In the genomic region with DNA sequence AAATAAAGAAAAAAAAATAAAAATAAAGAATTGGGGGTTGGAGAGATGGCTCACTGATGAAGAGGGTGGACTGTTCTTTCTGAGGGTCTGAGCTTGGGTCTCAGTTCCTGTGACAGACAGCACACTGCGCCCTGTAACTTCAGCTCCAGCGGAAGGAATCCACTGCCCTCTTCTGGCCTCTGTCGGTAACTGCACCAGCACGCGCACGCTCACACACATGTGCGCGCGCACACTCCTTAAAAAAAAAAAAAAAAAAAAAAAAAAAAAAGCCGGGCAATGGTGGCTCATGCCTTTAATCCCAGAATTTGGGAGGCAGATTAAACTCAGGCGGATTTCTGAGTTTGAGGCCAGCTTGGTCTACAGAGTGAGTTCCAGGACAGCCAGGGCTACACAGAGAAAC, we compare ENCODE assay signal across 10 mouse cellular contexts. TPM values are rescaled to one million over a fixed set of nuclear protein-coding genes. Genes with fewer than 3 reads are reported as not detected.
DNase-seq lines count a peak whose midpoint lies in the region; ATAC-seq and TF ChIP-seq lines count a peak whose summit lies in the region.
"Had no signal": no experiment of that assay in that cellular context is flagged by ENCODE, and none has a peak within 500 bp of the region (broad histone marks: within the 10 kb centered on the region; RNA-seq: fewer than 3 reads in every experiment).

No protein-coding gene starts in this region.

- intact Hi-C loops in left cerebral cortex, postnatal 25 days (cut with DNase I) = no loop called here

- no peak overlapping the region for H3K4me2 ChIP-seq in heart, postnatal 0 days (ENCODE audit: low read depth, low read length)

- H3K9me3 ChIP-seq in heart, postnatal 0 days (replicated peaks; ENCODE audit: control insufficient read depth, low read length) = 0 out of 2 replicates have a peak, but pooled peaks cover 4% of the 10 kb centered on the region
- H3K9me3 ChIP-seq in embryonic facial prominence, embryonic 10.5 days = no peaks in the 10 kb centered on the region

- ATAC-seq in heart, postnatal 0 days (ENCODE audit: insufficient read depth, low read depth) = no peak

- TF ChIP-seq CTCF in heart, postnatal 0 days (IDR thresholded peaks at IDR 0.05; ENCODE audit: low read depth) = peak; percentile 22; the same call in 1 of the 2 replicates
- TF ChIP-seq CTCF in testis, adult 2 months (IDR thresholded peaks at IDR 0.05; ENCODE audit: control insufficient read depth, insufficient read depth, insufficient replicate concordance, low read depth, low read length) = peak; percentile 89

- H3K9ac ChIP-seq in heart, postnatal 0 days (replicated peaks; ENCODE audit: low read depth, low read length) = no peak overlapping the region

- peak; percentile 51; the same call in 1 of the 2 replicates for TF ChIP-seq POLR2A in testis, adult 2 months (IDR thresholded peaks at IDR 0.05; ENCODE audit: control insufficient read depth, low read depth, low read length)

- 49% methylated on average over 11 of the region's 11 CpGs for WGBS in heart, postnatal 0 days
- 38% methylated on average over 11 of the region's 11 CpGs for WGBS in embryonic facial prominence, embryonic 10.5 days

- no peak for TF ChIP-seq EP300 in heart, postnatal 0 days (IDR thresholded peaks at IDR 0.05; ENCODE audit: low read depth)

- no peak for DNase-seq in heart, postnatal 0 days (ENCODE audit: low spot score)
- no peak for DNase-seq in heart, adult 8-10 months (ENCODE audit: low spot score)
- DNase-seq in right cerebral cortex, postnatal 4 days = peak; percentile 22
- DNase-seq in right cerebral cortex, postnatal 10 days (ENCODE audit: low spot score in 2 of 2) = no peak
- DNase-seq in embryonic facial prominence, embryonic 10.5 days (ENCODE audit: low spot score) = peak; percentile 57
- DNase-seq in neural tube, embryonic 10.5 days (ENCODE audit: extremely low spot score, low spot score) = no peak
- DNase-seq in left cerebral cortex, postnatal 25 days (ENCODE audit: low spot score in 2 of 2) = no peak
- DNase-seq: heart, adult 11 months; lung, postnatal 10 days had no signal

- no peaks in the 10 kb centered on the region for H3K27me3 ChIP-seq in heart, postnatal 0 days (ENCODE audit: control insufficient read depth, insufficient read depth, low read length)
- H3K27me3 ChIP-seq in embryonic facial prominence, embryonic 10.5 days (replicated peaks; ENCODE audit: low read depth, poor library complexity, severe bottlenecking) = no peaks in the 10 kb centered on the region
- H3K27me3 ChIP-seq in testis, adult 2 months (ENCODE audit: control insufficient read depth, insufficient read depth, low read length) = no peaks in the 10 kb centered on the region

- H3K27ac ChIP-seq in heart, postnatal 0 days (ENCODE audit: low read depth) = no peak overlapping the region
- no peak overlapping the region for H3K27ac ChIP-seq in embryonic facial prominence, embryonic 10.5 days (replicated peaks)
- H3K27ac ChIP-seq in testis, adult 2 months (ENCODE audit: control insufficient read depth, insufficient read depth, low read depth, low read length) = no peak overlapping the region

- no peak overlapping the region for H3K4me3 ChIP-seq in heart, postnatal 0 days (ENCODE audit: low read depth, low read length)
- no peak overlapping the region for H3K4me3 ChIP-seq in embryonic facial prominence, embryonic 10.5 days
- H3K4me3 ChIP-seq in testis, adult 2 months (ENCODE audit: control insufficient read depth, low read depth, low read length) = peak overlapping the region; percentile 84

- H3K4me1 ChIP-seq in heart, postnatal 0 days (ENCODE audit: control insufficient read depth, insufficient read depth) = no peaks in the 10 kb centered on the region
- peaks cover 7% of the 10 kb centered on the region; the same call in 1 of the 2 replicates for H3K4me1 ChIP-seq in embryonic facial prominence, embryonic 10.5 days
- peaks cover 7% of the 10 kb centered on the region for H3K4me1 ChIP-seq in testis, adult 2 months (ENCODE audit: control insufficient read depth, insufficient read depth, low read length)

- H3K36me3 ChIP-seq in heart, postnatal 0 days (replicated peaks; ENCODE audit: control insufficient read depth, insufficient read depth, low read length) = no peaks in the 10 kb centered on the region
- no peaks in the 10 kb centered on the region for H3K36me3 ChIP-seq in embryonic facial prominence, embryonic 10.5 days (replicated peaks)
- H3K36me3 ChIP-seq in testis, adult 2 months (ENCODE audit: control insufficient read depth, insufficient read depth, low read length) = no peaks in the 10 kb centered on the region

RNA-seq across cellular contexts. Expression of a gene that starts 24.4 kb away (rescaled TPM):
- 15.4 and 19.9 TPM in 2 replicates for total RNA-seq in heart, postnatal 0 days (2014; rRNA removed; ENCODE audit: low replicate concordance)
- 10.0 and 10.9 TPM in 2 replicates for polyA plus RNA-seq in heart, postnatal 0 days (2015; fragmentation: Nextera tagmentation; extraction: Ambion mirVana)
- 1 to 10 TPM; 6.4 to 8.6 (median 7.9) TPM for total RNA-seq in heart, adult 8-10 months (2022)
- polyA plus RNA-seq in embryonic facial prominence, embryonic 10.5 days (2016; fragmentation: Nextera tagmentation; extraction: Ambion mirVana) = 44.6 and 47.4 TPM in 2 replicates
- 3.1 and 3.4 TPM in 2 replicates for polyA plus RNA-seq in testis, adult 2 months (2012; rRNA removed)
- total RNA-seq in left cerebral cortex, postnatal 25 days (2021) = 10 to 100 TPM; 15.1 to 15.4 TPM

Comparison
In these comparisons a context has a peak if more than half of its experiments do, and no peak if none do; other contexts are left out.
1. DNase-seq: peak in right cerebral cortex, postnatal 4 days (single experiment) and embryonic facial prominence, embryonic 10.5 days (single experiment); none in heart, postnatal 0 days (single experiment), heart, adult 8-10 months (single experiment), right cerebral cortex, postnatal 10 days (0 of 2), neural tube, embryonic 10.5 days (single experiment) and left cerebral cortex, postnatal 25 days (0 of 2).